Mouse (Mus musculus): ENCODE data around the gene Anp32a.

DNA sequence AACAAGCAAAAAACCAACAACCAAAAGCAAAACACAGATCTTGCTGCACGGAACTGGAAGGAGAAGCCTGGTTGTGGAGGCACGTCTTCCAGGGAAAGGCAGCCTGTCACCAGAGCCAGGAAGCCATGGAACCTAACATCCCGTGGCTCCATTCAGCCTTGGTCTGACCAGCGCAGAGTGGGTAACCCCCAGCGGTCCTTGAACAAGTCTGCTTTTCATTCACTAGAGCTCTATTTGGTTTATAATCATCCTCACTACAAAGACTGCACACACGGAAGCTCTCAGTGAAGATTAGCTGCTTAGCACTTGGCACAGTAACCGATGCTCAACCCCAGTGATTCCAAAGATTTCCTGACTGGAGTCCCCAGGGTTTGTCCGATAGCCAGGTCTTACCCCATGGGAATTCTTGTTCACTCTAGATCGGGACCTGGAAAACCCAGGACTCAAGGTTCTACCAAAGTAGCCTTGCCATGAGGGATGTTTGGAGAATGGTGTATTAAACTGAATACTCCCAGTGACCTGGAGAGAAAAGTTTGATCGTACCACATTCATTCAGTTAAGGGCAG is 41.5 kb downstream of the Anp32a start:
- no peak for TF ChIP-seq CHD2 (IDR thresholded peaks at IDR 0.05; ENCODE audit: low read depth, low read length)
- TF ChIP-seq HCFC1 (IDR thresholded peaks at IDR 0.05; ENCODE audit: borderline replicate concordance, insufficient read depth, low read length): no peak
- TF ChIP-seq MAFK (IDR thresholded peaks at IDR 0.05; ENCODE audit: insufficient read depth, low read depth, low read length): no peak
- no peak for TF ChIP-seq ZC3H11A (IDR thresholded peaks at IDR 0.05; ENCODE audit: borderline replicate concordance, low read depth, low read length)
- no peak for TF ChIP-seq ZNF384 (IDR thresholded peaks at IDR 0.05; ENCODE audit: low read depth, low read length)

Measured in ES-E14 (cell line).